ENCODE assay signal across 20 mouse cellular contexts in the genomic region with DNA sequence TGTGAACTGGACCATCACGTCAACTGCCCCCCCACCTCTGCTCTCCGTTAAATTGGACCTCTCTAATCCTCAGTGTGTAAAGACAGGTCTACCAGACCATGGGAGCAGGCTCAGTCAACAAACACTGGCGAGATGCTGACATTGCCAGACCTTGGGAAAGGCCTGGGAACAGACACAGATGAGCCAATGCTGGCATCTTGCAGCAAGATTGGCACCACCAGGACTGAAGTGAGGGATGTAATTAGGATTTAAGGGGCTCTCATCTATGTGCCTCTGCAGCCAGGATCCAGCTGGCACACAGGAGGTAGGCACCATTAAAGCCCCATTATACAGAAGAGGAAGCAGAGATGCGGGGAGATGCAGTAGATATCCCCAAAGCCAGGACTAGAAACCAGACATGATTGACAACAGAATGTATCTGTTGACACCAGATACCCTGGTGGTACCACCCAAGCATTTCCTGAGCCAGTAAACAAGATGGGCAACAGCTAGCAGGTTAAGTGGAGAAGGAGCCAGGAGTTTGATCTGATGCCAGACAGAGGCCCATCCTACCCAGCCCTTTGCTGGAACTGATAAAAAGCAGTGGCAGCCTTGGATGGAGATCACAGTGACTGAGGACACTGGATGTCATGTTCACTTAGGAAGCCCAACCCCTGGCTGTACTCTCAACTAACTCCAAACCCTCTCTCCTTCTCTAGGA. TPM values are rescaled to one million over a fixed set of nuclear protein-coding genes. Genes with fewer than 3 reads are reported as not detected.
A peak's percentile ranks its signal among the peaks of the same experiment; 100 is the strongest.
DNase-seq lines count a peak whose midpoint lies in the region; ATAC-seq and TF ChIP-seq lines count a peak whose summit lies in the region.
"Had no signal": no experiment of that assay in that cellular context is flagged by ENCODE, and none has a peak within 500 bp of the region (broad histone marks: within the 10 kb centered on the region; RNA-seq: fewer than 3 reads in every experiment).

No protein-coding gene starts in this region.

- H3K9ac ChIP-seq in lung, embryonic 16.5 days (ENCODE audit: low read length), result no peak overlapping the region
- no peak overlapping the region for H3K9ac ChIP-seq in hindbrain, embryonic 11.5 days (ENCODE audit: low read depth, low read length)
- H3K9ac ChIP-seq: embryonic facial prominence, embryonic 12.5 days; forebrain, embryonic 13.5 days; limb, embryonic 13.5 days; liver, embryonic 13.5 days; lung, embryonic 15.5 days; midbrain, embryonic 12.5 days had no signal

- H3K4me2 ChIP-seq in lung, embryonic 16.5 days (ENCODE audit: low read depth, low read length), result no peak overlapping the region
- no peak overlapping the region for H3K4me2 ChIP-seq in hindbrain, embryonic 11.5 days (replicated peaks; ENCODE audit: low read depth, low read length)
- H3K4me2 ChIP-seq: embryonic facial prominence, embryonic 12.5 days; forebrain, embryonic 13.5 days; limb, embryonic 13.5 days; liver, embryonic 13.5 days; lung, embryonic 15.5 days; midbrain, embryonic 12.5 days had no signal

- peaks cover 50% of the 10 kb centered on the region for H3K4me1 ChIP-seq in lung, embryonic 16.5 days (replicated peaks; ENCODE audit: control insufficient read depth, insufficient read depth, low read length)
- peaks cover 2% of the 10 kb centered on the region; the same call in 1 of the 2 replicates for H3K4me1 ChIP-seq in lung, adult 2 months (ENCODE audit: control insufficient read depth, insufficient read depth, low read length)
- H3K4me1 ChIP-seq in hindbrain, embryonic 11.5 days (replicated peaks; ENCODE audit: control insufficient read depth, insufficient read depth, low read length), result 0 out of 2 replicates have a peak, but pooled peaks cover 2% of the 10 kb centered on the region

- no peaks in the 10 kb centered on the region for H3K27me3 ChIP-seq in lung, embryonic 16.5 days (ENCODE audit: control insufficient read depth, insufficient read depth, low read depth, low read length)
- no peaks in the 10 kb centered on the region for H3K27me3 ChIP-seq in hindbrain, embryonic 11.5 days (ENCODE audit: control insufficient read depth, insufficient read depth, low read length)
- H3K27me3 ChIP-seq: embryonic facial prominence, embryonic 12.5 days; forebrain, embryonic 13.5 days; limb, embryonic 13.5 days; liver, embryonic 13.5 days; lung, embryonic 15.5 days; midbrain, embryonic 12.5 days had no signal

- no peaks in the 10 kb centered on the region for H3K36me3 ChIP-seq in lung, embryonic 16.5 days (ENCODE audit: control insufficient read depth, insufficient read depth, low read length)
- H3K36me3 ChIP-seq in hindbrain, embryonic 11.5 days (ENCODE audit: control insufficient read depth, insufficient read depth, low read length), result no peaks in the 10 kb centered on the region
- H3K36me3 ChIP-seq: limb, embryonic 13.5 days; liver, embryonic 13.5 days; lung, embryonic 15.5 days had no signal

- no peak for ATAC-seq in cerebellum, adult (ENCODE audit: insufficient number of reproducible peaks, low FRiP score, low TSS enrichment)
- ATAC-seq in lung, embryonic 16.5 days (ENCODE audit: low read depth), result no peak
- peak; percentile 55 for ATAC-seq in megakaryocyte-erythroid progenitor cell, adult 5-6 weeks (replicated peaks; ENCODE audit: low FRiP score, low TSS enrichment, poor library complexity, severe bottlenecking)
- no peak for ATAC-seq in hindbrain, embryonic 11.5 days (ENCODE audit: low FRiP score)
- ATAC-seq: forebrain, embryonic 13.5 days; hindbrain, postnatal 0 days had no signal

- peak overlapping the region; percentile 86 for H3K27ac ChIP-seq in lung, embryonic 16.5 days (ENCODE audit: low read length)
- H3K27ac ChIP-seq in hindbrain, embryonic 11.5 days (ENCODE audit: low read depth, low read length), result no peak overlapping the region
- H3K27ac ChIP-seq: embryonic facial prominence, embryonic 12.5 days; forebrain, embryonic 13.5 days; gastrocnemius, adult 2 months; hindbrain, postnatal 0 days; limb, embryonic 13.5 days; liver, embryonic 13.5 days; macrophage; midbrain, embryonic 12.5 days had no signal

- no peak overlapping the region for H3K4me3 ChIP-seq in lung, embryonic 16.5 days (ENCODE audit: low read length)
- no peak overlapping the region for H3K4me3 ChIP-seq in lung, adult 2 months (replicated peaks; ENCODE audit: extremely low read depth, low read depth, low read length)
- no peak overlapping the region for H3K4me3 ChIP-seq in hindbrain, embryonic 11.5 days (ENCODE audit: low read depth, low read length)
- H3K4me3 ChIP-seq: embryonic facial prominence, embryonic 12.5 days; forebrain, embryonic 13.5 days; gastrocnemius, adult 2 months; limb, embryonic 13.5 days; liver, embryonic 13.5 days; lung, embryonic 15.5 days; midbrain, embryonic 12.5 days had no signal

- TF ChIP-seq CTCF in lung, adult 2 months (IDR thresholded peaks at IDR 0.05; ENCODE audit: insufficient read depth, low read length), result no peak

- 84% methylated on average over 4 of the region's 4 CpGs for WGBS in lung, embryonic 16.5 days
- whole genome bisulfite sequencing in lung, adult 2 months, result 86% methylated on average over 4 of the region's 4 CpGs
- 91% methylated on average over 4 of the region's 4 CpGs for WGBS in hindbrain, embryonic 11.5 days

- DNase-seq in cerebellum, adult 9-11 months, result peak; percentile 52
- DNase-seq in lung, adult 2 months, result no peak
- DNase-seq in MN1 (ENCODE audit: low spot score) (peak; percentile 47), adipocyte (ENCODE audit: low spot score) (no peak)
- DNase-seq in hindbrain, embryonic 11.5 days (ENCODE audit: low spot score), result no peak
- DNase-seq: gastrocnemius, adult 2 months; kidney, adult 9 months; kidney, postnatal 14 days; layer of hippocampus, postnatal 36 days; liver, embryonic 13.5 days had no signal

- TF ChIP-seq POLR2A in lung, adult 2 months (IDR thresholded peaks at IDR 0.05; ENCODE audit: borderline replicate concordance, extremely low read depth, low read depth, low read length), result no peak

- H3K9me3 ChIP-seq in lung, embryonic 16.5 days (ENCODE audit: control insufficient read depth, low read length), result no peaks in the 10 kb centered on the region
- H3K9me3 ChIP-seq in hindbrain, embryonic 11.5 days (ENCODE audit: control insufficient read depth, low read length), result no peaks in the 10 kb centered on the region
- H3K9me3 ChIP-seq: embryonic facial prominence, embryonic 12.5 days; forebrain, embryonic 13.5 days; limb, embryonic 13.5 days; liver, embryonic 13.5 days; lung, embryonic 15.5 days; midbrain, embryonic 12.5 days had no signal

RNA-seq across cellular contexts. Expression of gene Cplx2, which starts 59.7 kb away (rescaled TPM):
- 5.0 and 5.3 TPM in 2 replicates for polyA plus RNA-seq in lung, embryonic 16.5 days (2015; fragmentation: Nextera tagmentation; extraction: Ambion mirVana)
- 6.1 and 7.0 TPM in 2 replicates for polyA plus RNA-seq in lung, adult 2 months (2012; rRNA removed)
- 3.8 and 17.6 TPM in 2 replicates for total RNA-seq in megakaryocyte-erythroid progenitor cell, adult 5-6 weeks (2014; fragmentation: Nextera tagmentation)
- 2.1 and 3.0 TPM in 2 replicates for total RNA-seq in megakaryocyte-erythroid progenitor cell, adult 5-6 weeks (2017)
- 12.7 and 13.0 TPM in 2 replicates for polyA plus RNA-seq in hindbrain, embryonic 11.5 days (2014; fragmentation: Nextera tagmentation; extraction: Ambion mirVana)
- polyA plus RNA-seq: macrophage had no signal

Comparison
In these comparisons a context has a peak if more than half of its experiments do, and no peak if none do; other contexts are left out.
1. DNase-seq: peak in cerebellum, adult 9-11 months (single experiment) and MN1 (single experiment); none in lung, adult 2 months (single experiment), adipocyte (single experiment) and hindbrain, embryonic 11.5 days (single experiment).